Mouse (Mus musculus): ENCODE results near the gene Omd.

Omd gene

DNA sequence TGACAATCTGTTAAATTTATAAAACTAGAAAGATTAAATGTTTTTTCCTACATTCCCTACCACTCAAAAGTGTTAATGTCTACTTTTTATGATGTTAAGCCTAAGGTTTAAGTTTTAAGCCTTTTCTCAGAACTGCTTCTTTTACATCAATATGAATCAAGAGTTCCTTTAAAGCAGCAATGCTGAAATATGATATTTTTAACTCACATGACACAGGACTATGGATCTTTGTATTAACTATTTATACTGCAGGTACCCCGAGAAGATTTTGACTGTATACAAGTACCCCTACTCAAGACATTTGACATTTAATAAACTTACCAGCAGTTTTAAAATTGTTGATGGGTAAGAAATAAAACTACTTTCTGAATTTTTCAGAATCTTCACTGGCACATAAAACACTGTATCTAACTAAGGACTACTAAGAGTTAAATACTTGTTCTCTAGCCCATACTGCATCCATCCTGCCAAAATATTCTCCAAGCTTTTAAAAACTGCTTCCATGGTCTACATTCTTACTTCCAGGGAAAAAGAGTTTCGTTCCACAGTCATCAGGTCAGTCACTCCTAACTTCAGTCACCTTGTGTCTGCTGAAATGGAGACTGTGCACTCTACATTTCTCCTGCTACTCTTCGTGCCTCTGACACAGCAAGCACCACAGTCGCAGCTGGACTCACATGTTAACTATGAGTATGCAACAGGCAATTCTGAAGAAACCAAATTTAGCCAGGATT is 26.5 kb downstream of the Omd start:
- no peak for DNase-seq (ENCODE audit: low spot score)

DNA sequence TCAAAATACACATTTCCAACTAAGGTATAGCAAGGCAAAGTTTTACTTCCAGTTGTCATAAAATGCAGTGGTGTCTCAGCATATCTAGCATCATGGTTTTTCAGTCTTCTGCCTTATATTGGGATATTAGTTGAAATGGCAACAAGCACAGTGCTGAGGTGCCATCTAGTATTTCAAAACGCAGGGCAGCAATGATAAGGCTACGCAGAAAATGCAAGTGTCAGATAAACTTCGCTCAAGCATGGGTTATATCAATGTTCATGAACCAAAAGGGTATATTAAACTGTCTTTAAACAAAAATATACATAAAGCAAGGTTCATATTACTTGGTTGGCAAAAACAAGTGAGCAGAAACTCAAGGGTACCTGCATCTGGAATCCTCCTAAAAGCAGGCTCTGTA is 34.8 kb downstream of the Omd start:
- DNase-seq (ENCODE audit: low spot score) = no peak

DNA sequence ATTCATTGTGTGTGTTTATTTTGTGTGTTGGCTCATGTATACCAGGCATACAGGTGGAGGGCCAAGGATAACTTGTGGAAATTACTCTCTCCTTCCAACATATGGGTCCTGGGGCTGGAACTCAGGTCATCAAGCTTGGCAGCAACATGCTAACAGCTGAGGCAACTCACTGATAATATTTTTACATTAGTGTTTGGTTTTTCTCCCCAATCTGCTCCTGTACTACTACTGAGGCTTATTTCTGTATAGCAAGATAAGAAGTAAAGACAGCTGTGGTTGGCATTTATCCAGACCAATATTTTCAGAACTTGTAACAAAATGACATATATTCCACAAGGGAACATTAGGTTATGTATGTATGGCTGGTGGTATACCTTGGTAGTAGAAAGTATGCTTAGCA is 36.1 kb downstream of the Omd start:
- no peak for DNase-seq (ENCODE audit: low spot score)

DNA sequence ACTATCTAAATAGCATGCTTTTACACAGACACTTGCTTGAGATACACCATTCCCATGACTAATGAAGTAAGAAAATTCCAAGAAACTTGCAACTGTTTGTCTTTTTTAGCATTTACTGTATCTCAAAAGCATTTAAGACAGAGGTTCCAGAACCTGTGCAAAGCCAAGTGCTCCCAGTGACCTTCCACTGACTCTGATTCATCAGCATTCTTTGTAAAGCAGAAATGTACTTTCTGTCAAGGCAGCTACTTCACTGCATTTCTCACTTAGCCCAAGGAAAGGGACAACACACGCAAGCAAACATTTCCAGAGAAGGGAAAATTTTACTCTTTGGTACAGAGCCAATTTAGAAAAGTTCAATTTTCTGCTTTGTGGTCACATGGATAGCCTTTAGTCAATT is 41.0 kb downstream of the Omd start:
- no peak for DNase-seq (ENCODE audit: low spot score)

DNA sequence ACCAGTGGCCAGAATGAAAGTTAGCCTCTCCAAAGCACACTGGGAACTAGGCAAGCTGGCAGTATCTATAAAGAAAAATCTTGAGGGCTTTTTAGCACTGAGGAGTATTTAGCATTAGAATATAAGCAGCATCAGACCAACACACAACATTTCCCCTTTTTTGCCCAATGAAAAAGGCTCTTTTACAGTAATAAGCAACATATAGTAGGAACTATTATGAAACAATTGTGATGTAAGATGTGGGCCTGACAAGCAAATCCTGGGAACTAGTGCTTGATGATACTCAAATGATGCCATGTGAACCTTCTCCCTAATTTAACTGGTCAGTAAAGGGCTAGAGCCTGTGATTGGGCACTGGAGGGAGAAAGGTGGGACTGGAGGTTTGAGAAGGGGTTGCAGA is 45.9 kb downstream of the Omd start:
- no peak for DNase-seq (ENCODE audit: low spot score)

DNA sequence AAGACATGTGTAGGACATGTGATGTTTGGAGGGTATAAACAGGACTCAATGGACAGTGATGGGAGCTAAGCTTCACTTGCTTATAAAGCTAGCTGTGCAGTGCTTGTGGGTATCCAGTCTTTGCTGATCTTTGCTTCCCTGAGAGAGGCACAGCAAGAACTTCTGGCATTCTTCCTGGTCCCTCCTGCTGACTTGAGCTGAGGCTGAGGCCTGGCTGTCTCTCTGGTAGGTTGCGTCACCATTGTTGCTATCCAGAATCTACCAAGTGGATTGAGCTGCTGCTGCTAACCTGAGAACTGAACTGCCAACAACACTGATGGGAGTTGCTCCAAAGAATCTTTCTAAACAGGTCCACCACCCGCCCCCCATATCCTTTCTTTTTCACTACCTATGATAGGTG is 46.8 kb downstream of the Omd start:
- peak; percentile 42 for DNase-seq (ENCODE audit: low spot score)

DNA sequence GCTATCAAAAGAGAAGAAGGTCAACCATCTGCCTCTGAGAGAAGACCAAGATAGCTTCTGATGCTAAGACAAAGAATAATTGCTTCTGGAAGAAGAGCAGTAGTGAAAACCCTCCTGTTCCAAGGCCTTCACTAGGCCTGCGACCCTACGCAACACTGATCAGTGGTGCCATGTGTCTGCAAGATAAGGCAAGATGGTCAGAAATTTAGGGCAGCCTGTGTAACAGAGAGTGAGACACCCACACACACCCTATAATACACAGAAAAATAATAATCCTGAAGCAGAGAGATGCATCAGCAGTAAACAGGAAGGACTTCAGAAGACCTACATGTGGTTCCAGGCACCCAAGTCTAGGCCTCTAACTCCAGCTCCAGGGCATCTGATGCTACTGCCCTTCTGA is 57.7 kb downstream of the Omd start:
- no peak for DNase-seq (ENCODE audit: low spot score)

All from lung, postnatal 25 days (tissue).